Mouse (Mus musculus): ENCODE results near the gene Fbxw9.
A peak's percentile ranks its signal among the peaks of the same experiment; 100 is the strongest.

Fbxw9 gene

GRCm38 (mm10) chr8:85083108-85083813, 23.4 kb downstream of the Fbxw9 start, which contains the start of gene Man2b1:
Man2b1 (plus strand) TSS chr8:85083270.
- peak; percentile 96 for DNase-seq (ENCODE audit: low read depth, low spot score)

DNA sequence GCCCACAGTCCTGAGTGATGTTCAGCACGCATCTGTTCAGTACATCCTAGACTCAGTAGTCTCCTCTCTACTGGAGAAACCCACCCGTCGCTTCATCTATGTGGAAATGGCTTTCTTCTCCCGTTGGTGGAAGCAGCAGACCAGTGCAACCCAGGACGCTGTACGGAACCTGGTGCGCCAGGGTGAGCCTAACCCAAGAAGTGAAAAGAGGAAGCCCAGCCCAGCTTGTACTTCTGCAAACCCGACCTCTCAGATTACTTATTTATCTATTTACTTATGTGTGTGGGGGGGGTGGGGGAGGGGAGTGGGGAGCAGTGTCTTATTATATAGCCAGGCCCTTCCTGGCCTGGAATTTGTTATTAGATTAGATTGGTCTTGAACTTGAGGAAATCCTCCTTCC, 24.8 kb downstream of the Fbxw9 start:
- DNase-seq (ENCODE audit: low read depth, low spot score) = no peak

GRCm38 (mm10) chr8:85086238-85086637, 26.4 kb downstream of the Fbxw9 start:
- no peak for DNase-seq (ENCODE audit: low read depth, low spot score)

GRCm38 (mm10) chr8:85088771-85089170, 28.9 kb downstream of the Fbxw9 start:
- no peak for DNase-seq (ENCODE audit: low read depth, low spot score)

DNA sequence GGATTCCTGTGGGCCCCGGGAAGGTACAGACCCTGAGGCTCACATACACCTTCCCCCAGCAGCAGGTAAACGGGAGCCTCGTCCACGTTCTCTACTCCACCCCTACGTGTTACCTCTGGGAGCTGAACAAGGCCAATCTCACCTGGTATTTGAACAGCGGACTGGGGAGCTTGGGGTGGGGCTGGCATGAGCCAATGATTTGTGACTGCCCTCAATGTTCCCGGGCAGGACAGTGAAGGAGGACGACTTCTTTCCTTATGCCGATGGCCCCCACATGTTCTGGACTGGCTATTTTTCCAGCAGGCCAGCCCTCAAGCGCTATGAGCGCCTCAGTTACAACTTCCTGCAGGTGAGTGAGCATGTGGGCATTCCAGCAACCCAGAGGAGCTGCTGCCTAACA, 31.0 kb downstream of the Fbxw9 start:
- DNase-seq (ENCODE audit: low read depth, low spot score) = no peak

GRCm38 (mm10) chr8:85091526-85092090, 31.8 kb downstream of the Fbxw9 start:
- no peak for DNase-seq (ENCODE audit: low read depth, low spot score)

- DNase-seq (ENCODE audit: low read depth, low spot score) = no peak
Measured at GRCm38 (mm10) chr8:85095051-85095450, 35.2 kb downstream of the Fbxw9 start.

GRCm38 (mm10) chr8:85095566-85095965, 35.7 kb downstream of the Fbxw9 start:
- DNase-seq (ENCODE audit: low read depth, low spot score) = no peak

GRCm38 (mm10) chr8:85096196-85096595, 36.3 kb downstream of the Fbxw9 start:
- no peak for DNase-seq (ENCODE audit: low read depth, low spot score)

DNA sequence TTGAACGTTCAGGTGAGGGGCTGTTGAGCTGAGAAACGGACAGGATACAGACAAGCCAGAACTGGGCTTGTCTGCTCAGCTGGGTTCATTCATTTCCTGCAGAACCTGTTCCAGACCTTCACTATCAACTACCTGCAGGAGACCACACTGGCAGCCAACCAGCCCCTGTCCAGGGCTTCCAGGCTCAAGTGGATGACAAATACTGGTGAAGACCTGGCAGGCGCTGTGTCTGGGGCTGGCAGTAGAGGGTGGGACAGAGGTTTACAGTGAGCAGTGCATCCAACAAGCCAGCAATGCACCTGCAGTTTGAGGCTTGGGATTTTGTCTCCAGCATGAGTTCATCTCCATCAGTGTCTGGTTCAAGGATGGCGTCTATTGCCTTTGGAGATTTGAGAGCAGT, 37.0 kb downstream of the Fbxw9 start:
- DNase-seq (ENCODE audit: low read depth, low spot score) = no peak

DNA sequence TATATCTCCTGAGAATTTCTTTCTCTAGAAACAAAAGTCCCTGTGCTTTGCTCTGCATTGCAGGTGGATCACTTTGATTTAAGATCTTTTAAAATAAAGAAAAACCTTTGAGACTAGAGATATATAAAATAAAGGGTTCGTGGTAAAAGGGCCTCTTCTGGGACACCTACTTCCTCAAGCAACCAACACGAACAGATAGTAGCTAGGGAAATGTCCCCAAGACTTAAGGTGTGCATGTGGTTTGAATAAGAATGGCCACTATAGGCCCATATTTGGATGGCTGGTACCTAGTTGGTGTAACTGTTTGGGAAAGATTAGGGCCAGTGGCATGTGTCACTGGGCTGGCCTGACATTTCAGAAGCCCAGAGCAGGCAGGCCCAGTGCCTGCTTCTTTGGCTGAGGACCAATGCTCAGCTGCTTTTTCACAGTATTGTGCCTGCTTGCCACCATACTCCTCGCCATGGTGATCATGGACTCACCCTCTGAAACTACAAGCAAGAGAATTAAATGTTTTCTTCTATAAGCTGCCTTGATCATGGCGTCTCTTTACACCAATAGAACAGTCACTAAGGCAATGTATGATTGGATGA, 40.3 kb downstream of the Fbxw9 start:
- DNase-seq (ENCODE audit: low read depth, low spot score) = no peak

DNA sequence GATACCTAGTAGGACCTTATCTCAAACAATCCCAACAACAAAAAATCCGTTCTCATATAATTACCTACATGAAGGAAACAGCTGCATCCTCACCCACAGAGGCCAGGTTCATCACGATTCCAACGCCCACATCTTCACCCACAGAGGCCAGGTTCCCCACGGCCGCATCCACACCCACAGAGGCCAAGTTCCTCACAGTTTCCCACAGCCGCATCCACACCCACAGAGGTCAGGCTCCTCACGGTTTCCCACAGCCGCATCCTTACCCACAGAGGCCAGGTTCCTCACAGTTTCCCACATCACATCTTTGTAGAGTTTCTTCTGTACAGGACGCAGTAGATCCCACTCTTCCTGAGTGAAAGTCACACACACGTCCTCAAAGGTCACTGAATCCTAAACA, 53.4 kb downstream of the Fbxw9 start:
- DNase-seq (ENCODE audit: low read depth, low spot score) = no peak

GRCm38 (mm10) chr8:85115501-85115900, 55.6 kb downstream of the Fbxw9 start:
- no peak for DNase-seq (ENCODE audit: low read depth, low spot score)

Data from brain, adult 2 months (tissue).